In genomic region chr13:9393470-9393869, GRCm38 (mm10) we compare ENCODE assay signal across 25 mouse cellular contexts.
A peak's percentile ranks its signal among the peaks of the same experiment; 100 is the strongest.
DNase-seq lines count a peak whose midpoint lies in the region; ATAC-seq and TF ChIP-seq lines count a peak whose summit lies in the region.
"Had no signal": no experiment of that assay in that cellular context is flagged by ENCODE, and none has a peak within 500 bp of the region (broad histone marks: within the 10 kb centered on the region; RNA-seq: fewer than 3 reads in every experiment).

No protein-coding gene starts in this region.

- no peak overlapping the region for H3K4me3 ChIP-seq in lung, adult 2 months (replicated peaks; ENCODE audit: extremely low read depth, low read depth, low read length)
- H3K4me3 ChIP-seq: embryonic facial prominence, embryonic 10.5 days; embryonic facial prominence, embryonic 12.5 days; forebrain, embryonic 10.5 days; forebrain, embryonic 12.5 days; forebrain, embryonic 15.5 days had no signal

- H3K4me1 ChIP-seq in lung, adult 2 months (ENCODE audit: control insufficient read depth, insufficient read depth, low read length): no peaks in the 10 kb centered on the region
- H3K4me1 ChIP-seq: embryonic facial prominence, embryonic 12.5 days had no signal

- TF ChIP-seq POLR2A in lung, adult 2 months (IDR thresholded peaks at IDR 0.05; ENCODE audit: borderline replicate concordance, extremely low read depth, low read depth, low read length): no peak

- DNase-seq in frontal cortex, postnatal 14 days (ENCODE audit: low spot score in 2 of 2): no peak
- DNase-seq in lung, postnatal 36 days: peak; percentile 20
- DNase-seq in lung, adult 2 months: no peak
- DNase-seq in gonadal fat pad, adult 2 months (ENCODE audit: low read depth): peak; percentile 46
- DNase-seq in urinary bladder, postnatal 25 days (ENCODE audit: low spot score): no peak
- DNase-seq in cerebellum, postnatal 10 days: no peak
- DNase-seq: adrenal gland, adult 8-10 months; adrenal gland, postnatal 14 days; adrenal gland, postnatal 36 days; B cell, adult 2 months; cerebellum, adult 11 months; cerebellum, adult 18-20 months; cerebellum, adult 8-10 months; cerebellum, adult 9-11 months; cerebellum, postnatal 25 days; forebrain, postnatal 0 days had no signal

- TF ChIP-seq CTCF in lung, adult 2 months (IDR thresholded peaks at IDR 0.05; ENCODE audit: insufficient read depth, low read length): no peak

- peak; percentile 88 for ATAC-seq in frontal cortex, adult (ENCODE audit: low TSS enrichment)
- ATAC-seq: activated CD4-positive, CD25-positive, alpha-beta regulatory T cell, adult 4 months; CD4-positive, CD25-positive, alpha-beta regulatory T cell, adult 4 months; forebrain, embryonic 15.5 days; forebrain, postnatal 0 days; Patski had no signal

- WGBS in lung, adult 2 months: 86% methylated on average over 3 of the region's 3 CpGs

Comparison
In these comparisons a context has a peak if more than half of its experiments do, and no peak if none do; other contexts are left out.
1. DNase-seq: peak in lung, postnatal 36 days (single experiment) and gonadal fat pad, adult 2 months (single experiment); none in frontal cortex, postnatal 14 days (0 of 2), lung, adult 2 months (single experiment), urinary bladder, postnatal 25 days (single experiment) and cerebellum, postnatal 10 days (0 of 2).